19 mouse cellular contexts compared by ENCODE assay signal in the genomic region with DNA sequence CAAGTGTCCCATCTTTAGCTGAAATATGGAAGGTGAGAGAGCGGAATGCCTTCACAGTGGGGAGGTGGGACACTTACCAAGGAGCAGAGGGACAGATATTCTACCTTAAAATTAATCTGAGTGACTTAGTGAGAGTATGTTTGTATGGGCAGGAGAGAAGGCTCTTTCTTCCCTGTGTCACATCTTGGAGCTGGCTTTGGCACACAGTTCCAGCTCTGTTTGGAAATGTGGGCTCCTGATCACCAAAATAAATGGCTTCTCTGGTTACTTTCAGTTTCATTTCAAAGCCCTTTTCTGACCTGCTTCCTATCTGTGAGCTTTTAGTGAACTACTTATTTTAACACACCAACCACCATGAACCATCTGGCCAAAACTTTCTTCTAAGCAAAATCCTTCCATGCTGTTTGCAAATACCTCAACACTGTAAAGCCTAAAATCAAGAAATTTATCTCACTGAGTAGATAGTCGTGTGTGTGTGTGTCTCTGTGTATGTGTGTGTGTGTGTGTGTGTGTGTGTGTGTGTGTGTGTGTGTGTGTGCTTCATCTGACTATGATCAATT. TPM values are rescaled to one million over a fixed set of nuclear protein-coding genes. Genes with fewer than 3 reads are reported as not detected.
DNase-seq lines count a peak whose midpoint lies in the region; ATAC-seq and TF ChIP-seq lines count a peak whose summit lies in the region.
"Had no signal": no experiment of that assay in that cellular context is flagged by ENCODE, and none has a peak within 500 bp of the region (broad histone marks: within the 10 kb centered on the region; RNA-seq: fewer than 3 reads in every experiment).

No protein-coding gene starts in this region.

- peak; percentile 31 for DNase-seq in liver, adult 2 months (ENCODE audit: extremely low read depth, low read depth, low spot score)
- DNase-seq in liver (no peak), CH12.LX (ENCODE audit: extremely low read depth) (no peak)
- DNase-seq in Muller cell, postnatal 12 days (ENCODE audit: inconsistent ontology term), result no peak
- DNase-seq in lung, postnatal 4 days, result no peak
- DNase-seq in layer of hippocampus, adult 8-10 months (ENCODE audit: low spot score in 2 of 2), result no peak
- DNase-seq: adrenal gland, postnatal 14 days; cerebellum, postnatal 10 days; gastrocnemius, postnatal 14 days; kidney, postnatal 10 days; lung, embryonic 14.5 days; thymus, postnatal 14 days had no signal

- peak; percentile 16 for ATAC-seq in inflammation-experienced regulatory T-cells, adult 6 months
- ATAC-seq: forebrain, embryonic 16.5 days; intestine, embryonic 15.5 days had no signal

- peak; percentile 19; the same call in 1 of the 2 replicates for TF ChIP-seq EP300 in CH12.LX (IDR thresholded peaks at IDR 0.05; ENCODE audit: low read length)

- H3K4me1 ChIP-seq in liver, adult 2 months (ENCODE audit: control insufficient read depth, insufficient read depth, low read length), result no peaks in the 10 kb centered on the region
- H3K4me1 ChIP-seq in CH12.LX (ENCODE audit: control insufficient read depth in 1 of 2, insufficient read depth in 2 of 2), result peaks cover 12 to 72% of the 10 kb centered on the region in 2 experiments
- H3K4me1 ChIP-seq: embryonic facial prominence, embryonic 10.5 days; intestine, embryonic 15.5 days had no signal

- H3K36me3 ChIP-seq in liver, adult 2 months (ENCODE audit: control insufficient read depth, insufficient read depth, low read length), result no peaks in the 10 kb centered on the region
- peaks cover 4 to 30% of the 10 kb centered on the region in 2 experiments for H3K36me3 ChIP-seq in CH12.LX (replicated peaks in 1 of 2; ENCODE audit: control insufficient read depth in 1 of 2, insufficient read depth in 1 of 2, low read length in 1 of 2)
- no peaks in the 10 kb centered on the region for H3K36me3 ChIP-seq in myocyte (ENCODE audit: control insufficient read depth, insufficient read depth)
- H3K36me3 ChIP-seq: embryonic facial prominence, embryonic 10.5 days; heart, embryonic 12.5 days; intestine, embryonic 15.5 days had no signal

- TF ChIP-seq POLR2A in liver, adult 2 months (IDR thresholded peaks at IDR 0.05; ENCODE audit: extremely low read depth, insufficient read depth, low read length), result no peak
- TF ChIP-seq POLR2A in CH12.LX (IDR thresholded peaks at IDR 0.05; ENCODE audit: low read depth, low read length) (no peak), myocyte (IDR thresholded peaks at IDR 0.05; ENCODE audit: insufficient read length, low read depth) (no peak)

- dilution Hi-C loops in CH12.LX (cut with MboI; ENCODE audit: extremely low pct_ligation_motif_present, extremely low pct_unique_long_range_greater_than_20kb, low sequenced_read_pairs), result no loop called here

- TF ChIP-seq CTCF in liver, adult 2 months (IDR thresholded peaks at IDR 0.05; ENCODE audit: low read depth, low read length), result no peak
- TF ChIP-seq CTCF in CH12.LX (conservative IDR thresholded peaks at IDR 0.05 in 1 of 2, IDR thresholded peaks at IDR 0.05 in 1 of 2; ENCODE audit: low read depth in 2 of 2, low read length in 2 of 2), result no peak

- whole genome bisulfite sequencing in liver, adult 2 months, result 77% methylated on average over 2 of the region's 2 CpGs

- H3ac ChIP-seq in myocyte (ENCODE audit: control insufficient read depth, insufficient read length), result no peak overlapping the region

- H3K27me3 ChIP-seq in liver, adult 2 months (ENCODE audit: control insufficient read depth, insufficient read depth, low read length), result no peaks in the 10 kb centered on the region
- H3K27me3 ChIP-seq in CH12.LX (replicated peaks) (no peaks in the 10 kb centered on the region), myocyte (ENCODE audit: control insufficient read depth, insufficient read depth, insufficient read length) (peaks cover 8% of the 10 kb centered on the region)
- H3K27me3 ChIP-seq: intestine, embryonic 15.5 days had no signal

- TF ChIP-seq RAD21 in CH12.LX (IDR thresholded peaks at IDR 0.05; ENCODE audit: low read depth, low read length), result no peak

- H3K79me2 ChIP-seq in liver, adult 2 months (ENCODE audit: control insufficient read depth, insufficient read depth, low read length), result no peaks in the 10 kb centered on the region
- H3K79me2 ChIP-seq in CH12.LX (replicated peaks; ENCODE audit: control insufficient read depth, extremely low read depth, insufficient read depth, poor library complexity, severe bottlenecking), result peaks cover 18% of the 10 kb centered on the region
- no peaks in the 10 kb centered on the region for H3K79me2 ChIP-seq in myocyte (ENCODE audit: control insufficient read depth, insufficient read depth)

- no peaks in the 10 kb centered on the region for H3K9me3 ChIP-seq in CH12.LX (replicated peaks; ENCODE audit: low read length)
- H3K9me3 ChIP-seq: embryonic facial prominence, embryonic 10.5 days; heart, embryonic 12.5 days; intestine, embryonic 15.5 days had no signal

- H3K4me3 ChIP-seq in liver, adult 2 months (ENCODE audit: insufficient read depth, low read depth, low read length), result no peak overlapping the region
- H3K4me3 ChIP-seq in CH12.LX (replicated peaks in 1 of 3; ENCODE audit: low read depth in 2 of 3, low read length in 2 of 3, poor library complexity in 1 of 3) (peak overlapping the region; percentile 69 to 97 (median 70)), myocyte (no peak overlapping the region)
- H3K4me3 ChIP-seq: embryonic facial prominence, embryonic 10.5 days; erythroblast, embryonic 14.5 days; heart, embryonic 12.5 days; intestine, embryonic 15.5 days had no signal

- no peak overlapping the region for H3K27ac ChIP-seq in liver, adult 2 months (replicated peaks; ENCODE audit: insufficient read depth, low read depth, low read length)
- peak overlapping the region; percentile 32; the same call in 1 of the 2 replicates for H3K27ac ChIP-seq in CH12.LX (ENCODE audit: insufficient read depth, low read depth)
- H3K27ac ChIP-seq: embryonic facial prominence, embryonic 10.5 days; intestine, embryonic 15.5 days had no signal

- in situ Hi-C loops in CH12.LX (cut with MboI; ENCODE audit: low pct_ligation_motif_present, low pct_unique_long_range_greater_than_20kb, low sequenced_read_pairs), result no loop called here

- H3K4me2 ChIP-seq in CH12.LX (ENCODE audit: insufficient read depth, low read depth, poor library complexity, severe bottlenecking) (peak overlapping the region; percentile 99), myocyte (ENCODE audit: low read depth) (peak overlapping the region; percentile 57)
- H3K4me2 ChIP-seq: heart, embryonic 12.5 days; intestine, embryonic 15.5 days; lung, embryonic 14.5 days had no signal

- no peak overlapping the region for H3K9ac ChIP-seq in liver, adult 2 months (ENCODE audit: low read depth, low read length)
- peak overlapping the region; percentile 59 for H3K9ac ChIP-seq in CH12.LX (ENCODE audit: insufficient read depth, low read depth)
- H3K9ac ChIP-seq: heart, embryonic 12.5 days; intestine, embryonic 15.5 days; lung, embryonic 14.5 days had no signal

TF ChIP-seq in CH12.LX, 34 proteins besides CTCF, POLR2A, EP300 and RAD21 (continues in another document):
- no peak for TF ChIP-seq KAT2A (IDR thresholded peaks at IDR 0.05; ENCODE audit: insufficient replicate concordance, low read length)
- TF ChIP-seq USF1 (IDR thresholded peaks at IDR 0.05; ENCODE audit: low read depth, low read length), result no peak
- no peak for TF ChIP-seq SMC3 (IDR thresholded peaks at IDR 0.05; ENCODE audit: low read depth, low read length)
- TF ChIP-seq TBP (conservative IDR thresholded peaks at IDR 0.05; ENCODE audit: low read depth, low read length), result 0 out of 2 replicates have a peak, but pooled peaks have one; percentile 43
- TF ChIP-seq JUND (conservative IDR thresholded peaks at IDR 0.05; ENCODE audit: low read depth, low read length), result no peak
- peak; percentile 38; the same call in 1 of the 2 replicates for TF ChIP-seq MYC (IDR thresholded peaks at IDR 0.05; ENCODE audit: low read depth, low read length)
- TF ChIP-seq ZNF384 (IDR thresholded peaks at IDR 0.05; ENCODE audit: low read depth, low read length), result no peak
- TF ChIP-seq TCF12 (IDR thresholded peaks at IDR 0.05; ENCODE audit: low read depth, low read length), result peak; percentile 35; the same call in 1 of the 2 replicates
- TF ChIP-seq ETS1 (conservative IDR thresholded peaks at IDR 0.05; ENCODE audit: low read depth, low read length), result peak; percentile 8; the same call in 1 of the 2 replicates

TF ChIP-seq in myocyte, 11 proteins besides CTCF, POLR2A, EP300 and RAD21:
- TF ChIP-seq USF1 (IDR thresholded peaks at IDR 0.05; ENCODE audit: low read depth) (no peak), TCF12 (IDR thresholded peaks at IDR 0.05; ENCODE audit: insufficient read depth, poor library complexity, severe bottlenecking) (no peak), MYOG (IDR thresholded peaks at IDR 0.05; ENCODE audit: control insufficient read depth in 1 of 3, insufficient read depth in 1 of 3, insufficient read length in 2 of 3, low read depth in 2 of 3) (no peak), SRF (IDR thresholded peaks at IDR 0.05; ENCODE audit: control insufficient read depth, insufficient read length, low read depth) (no peak), POLR2AphosphoS2 (IDR thresholded peaks at IDR 0.05; ENCODE audit: insufficient read length, low read depth) (no peak)

RNA-seq across cellular contexts. Expression of gene Arhgap25, which starts 1.5 kb away (rescaled TPM):
- total RNA-seq in liver, adult 2 months (2014; rRNA removed), result 1.5 and 1.6 TPM in 2 replicates
- polyA plus RNA-seq in liver, adult 2 months (2012; rRNA removed), result 0.16 and 0.40 TPM in 2 replicates
- total RNA-seq in CH12.LX (2012; rRNA removed), result 9.3 and 11.7 TPM in 2 replicates
- 11.2 and 12.5 TPM in 2 replicates for total RNA-seq in CH12.LX (2014; rRNA removed)
- polyA plus RNA-seq in CH12.LX (2012; ENCODE audit: insufficient read length, low read depth), result 16.5 TPM in 2 replicates
- 100 to 1,000 TPM in 2 of 3 experiments, 10 to 100 TPM in 1; 77.8 to 111 (median 105) TPM for polyA plus RNA-seq in inflammation-experienced regulatory T-cells, adult 6 months (2017; shearing (Covaris generic))
- 0.34 TPM for polyA plus RNA-seq in myocyte (2012; fragmentation: generic; extraction: Trizol)
- 1 to 10 TPM; 2.9 to 8.9 (median 5.9) TPM for total RNA-seq in layer of hippocampus, adult 8-10 months (2022)
- polyA plus RNA-seq: erythroblast, embryonic 14.5 days had no signal

RNA-seq across cellular contexts. Expression of gene Prokr1, which starts 59.0 kb away (rescaled TPM):
- 0.07 and 0.09 TPM in 2 replicates for total RNA-seq in liver, adult 2 months (2014; rRNA removed)
- 0.04 and 0.07 TPM in 2 replicates for polyA plus RNA-seq in liver, adult 2 months (2012; rRNA removed)
- total RNA-seq in CH12.LX (2012; rRNA removed) (0.08 TPM in 2 replicates), CH12.LX (2014; rRNA removed) (not detected in 2 replicates)
- polyA plus RNA-seq in CH12.LX (2012; ENCODE audit: insufficient read length, low read depth) (0.14 TPM in 1 of 2 replicates, not detected in the other), myocyte (2012; fragmentation: generic; extraction: Trizol) (0.25 TPM)
- polyA plus RNA-seq in inflammation-experienced regulatory T-cells, adult 6 months (2017; shearing (Covaris generic)), result not detected
- total RNA-seq in layer of hippocampus, adult 8-10 months (2022), result 1 to 10 TPM in 1 of 4 experiments, under 1 TPM in 1, not detected in 2; 0.11 to 1.1 TPM

Comparison
In these comparisons a context has a peak if more than half of its experiments do, and no peak if none do; other contexts are left out.
1. H3K4me3 ChIP-seq: peak in CH12.LX (3 of 3); none in liver, adult 2 months (single experiment) and myocyte (single experiment).
2. RNA of gene Arhgap25, which starts 1.5 kb away (polyA plus RNA-seq): 77.8 to 111 TPM in inflammation-experienced regulatory T-cells, adult 6 months and 16.5 TPM in CH12.LX; 0.16 to 0.40 TPM in liver, adult 2 months and 0.34 TPM in myocyte (single experiment); every median in the first group is over 10 times any median in the second.